Mouse (Mus musculus): ENCODE measurements at regions not wholly inside any gene's neighbourhood (a gene's known extent, or its start where the extent isn't known, plus 50 kb on each side); places are given as distances from the start of the nearest gene placed in this dataset.

DNA sequence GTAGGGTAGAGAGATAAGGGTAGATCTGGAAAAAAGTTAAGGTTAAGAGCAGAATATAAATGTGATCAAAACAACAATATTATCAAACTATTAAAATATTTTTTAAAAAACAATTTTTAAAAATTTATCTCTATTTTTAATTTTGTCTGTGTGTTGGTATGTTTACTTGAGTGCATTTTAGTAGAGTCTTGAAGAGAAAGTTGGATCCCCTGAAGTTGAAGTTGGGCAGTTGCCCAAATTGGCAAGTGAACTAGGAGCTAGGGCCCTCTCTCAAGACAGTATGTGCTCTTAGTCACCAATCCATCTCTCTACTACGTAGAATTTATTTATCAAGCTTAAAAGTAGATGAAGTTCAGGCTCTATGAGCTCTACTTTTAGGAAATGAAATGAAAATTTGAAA, 59.9 kb downstream of the Adamts1 start:
- Histone ChIP-seq H3K27ac (replicated peaks; ENCODE audit: low read depth, low read length) (no peak overlapping the region), H3K4me2 (ENCODE audit: low read depth, low read length) (no peak overlapping the region), H3K4me1 (ENCODE audit: control insufficient read depth, insufficient read depth, low read length) (no peaks in the 10 kb centered on the region), H3K9me3 (replicated peaks; ENCODE audit: control insufficient read depth, low read length) (no peaks in the 10 kb centered on the region), H3K36me3 (replicated peaks; ENCODE audit: control insufficient read depth, insufficient read depth, low read depth, low read length) (no peaks in the 10 kb centered on the region), H3K9ac (replicated peaks; ENCODE audit: low read length) (no peak overlapping the region), H3K4me3 (ENCODE audit: low read depth, low read length) (no peak overlapping the region), H3K27me3 (ENCODE audit: control insufficient read depth, insufficient read depth, low read length) (no peaks in the 10 kb centered on the region)
- ATAC-seq (replicated peaks; ENCODE audit: insufficient number of reproducible peaks, low FRiP score, low TSS enrichment, low read depth) (no peak), DNase-seq (ENCODE audit: low spot score) (no peak)
- 90% methylated on average over 1 of the region's 1 CpGs for WGBS

DNA sequence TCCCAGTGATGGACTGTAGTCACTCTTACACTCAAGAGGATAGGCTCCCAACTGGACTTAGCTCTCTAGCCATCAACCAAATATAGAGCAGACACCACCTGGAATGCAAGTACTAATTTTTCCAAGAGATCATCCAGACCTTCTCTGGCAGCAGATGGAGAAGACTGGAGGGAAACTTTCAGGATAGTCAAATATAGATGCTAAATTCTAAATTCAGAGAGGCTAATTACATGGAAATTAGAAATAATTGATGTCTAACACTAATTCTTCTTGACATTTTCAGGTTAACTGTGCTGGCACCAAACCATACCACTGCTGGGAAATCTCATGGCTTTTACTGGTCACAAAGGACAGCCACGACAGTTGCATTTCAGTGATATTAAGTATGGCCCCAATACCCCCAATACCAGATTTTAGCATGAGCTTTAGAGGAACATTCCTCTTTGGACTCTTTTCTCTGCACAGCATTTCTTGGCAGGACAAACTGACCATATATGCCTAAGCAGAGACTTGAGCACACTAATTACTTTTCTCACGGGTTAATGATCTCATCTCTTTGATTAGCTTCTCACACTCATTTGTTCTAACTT, 64.2 kb downstream of the Adamts1 start:
- H3K4me3 ChIP-seq (ENCODE audit: low read depth, low read length): no peak overlapping the region
- no peak for DNase-seq (ENCODE audit: low spot score)
- H3K4me2 ChIP-seq (ENCODE audit: low read depth, low read length): no peak overlapping the region
- H3K9ac ChIP-seq (replicated peaks; ENCODE audit: low read length): no peak overlapping the region
- no peak for ATAC-seq (replicated peaks; ENCODE audit: insufficient number of reproducible peaks, low FRiP score, low TSS enrichment, low read depth)
- 90% methylated on average over 2 of the region's 2 CpGs for WGBS
- H3K9me3 ChIP-seq (replicated peaks; ENCODE audit: control insufficient read depth, low read length): no peaks in the 10 kb centered on the region
- H3K36me3 ChIP-seq (replicated peaks; ENCODE audit: control insufficient read depth, insufficient read depth, low read depth, low read length): no peaks in the 10 kb centered on the region
- H3K27ac ChIP-seq (replicated peaks; ENCODE audit: low read depth, low read length): no peak overlapping the region
- no peaks in the 10 kb centered on the region for H3K4me1 ChIP-seq (ENCODE audit: control insufficient read depth, insufficient read depth, low read length)
- H3K27me3 ChIP-seq (ENCODE audit: control insufficient read depth, insufficient read depth, low read length): no peaks in the 10 kb centered on the region

DNA sequence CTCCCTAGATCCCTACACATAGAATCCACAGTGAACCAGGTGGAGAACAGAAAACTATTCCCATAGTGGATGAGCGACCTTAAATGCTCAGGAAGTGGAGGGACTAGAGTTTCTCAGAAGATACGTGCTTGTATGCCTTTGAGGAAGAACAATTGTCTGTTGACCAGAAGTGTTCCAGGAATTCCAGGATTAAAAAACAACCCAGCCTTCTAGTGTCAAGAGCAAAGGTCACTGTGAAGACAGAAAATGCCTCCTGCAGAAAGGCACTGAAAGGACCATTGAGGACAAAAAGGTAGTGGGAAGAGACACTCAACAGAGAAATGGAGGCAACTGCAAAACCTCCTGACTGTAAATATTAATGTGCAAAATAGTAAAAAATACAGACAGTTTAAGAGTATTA, 74.9 kb downstream of the Adamts1 start:
- 61% methylated on average over 2 of the region's 2 CpGs for WGBS
- no peaks in the 10 kb centered on the region for H3K36me3 ChIP-seq (replicated peaks; ENCODE audit: control insufficient read depth, insufficient read depth, low read depth, low read length)
- ATAC-seq (replicated peaks; ENCODE audit: insufficient number of reproducible peaks, low FRiP score, low TSS enrichment, low read depth): no peak

DNA sequence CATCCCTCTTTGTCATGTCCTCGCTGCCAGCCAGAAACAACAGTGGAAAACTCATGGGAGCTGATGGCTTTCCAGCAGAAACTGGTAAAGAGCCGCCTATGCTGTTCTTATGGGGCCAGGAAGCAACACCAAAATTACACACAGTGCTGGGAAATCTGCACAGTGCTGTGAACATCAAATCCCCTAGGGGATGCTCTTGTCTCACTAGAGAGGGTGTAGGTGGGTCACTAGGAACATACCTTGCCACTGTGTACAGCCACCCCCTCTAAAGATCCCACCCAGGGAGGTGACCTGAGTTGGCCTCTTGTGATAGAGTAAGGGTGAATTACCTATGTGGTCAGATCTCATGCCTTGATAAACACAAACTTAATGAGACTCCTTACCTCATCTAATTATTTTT, 80.9 kb downstream of the Adamts1 start:
- ATAC-seq (replicated peaks; ENCODE audit: insufficient number of reproducible peaks, low FRiP score, low TSS enrichment, low read depth) (no peak), DNase-seq (ENCODE audit: low spot score) (no peak)
- Histone ChIP-seq H3K4me2 (ENCODE audit: low read depth, low read length) (no peak overlapping the region), H3K27ac (replicated peaks; ENCODE audit: low read depth, low read length) (no peak overlapping the region), H3K9me3 (replicated peaks; ENCODE audit: control insufficient read depth, low read length) (no peaks in the 10 kb centered on the region), H3K4me1 (ENCODE audit: control insufficient read depth, insufficient read depth, low read length) (no peaks in the 10 kb centered on the region), H3K36me3 (replicated peaks; ENCODE audit: control insufficient read depth, insufficient read depth, low read depth, low read length) (no peaks in the 10 kb centered on the region), H3K4me3 (ENCODE audit: low read depth, low read length) (no peak overlapping the region), H3K27me3 (ENCODE audit: control insufficient read depth, insufficient read depth, low read length) (no peaks in the 10 kb centered on the region), H3K9ac (replicated peaks; ENCODE audit: low read length) (no peak overlapping the region)
- 68% methylated on average over 2 of the region's 2 CpGs for WGBS

More for the DNA sequence above, 74.9 kb downstream of the Adamts1 start:
- no peak for DNase-seq (ENCODE audit: low spot score)
- H3K4me3 ChIP-seq (ENCODE audit: low read depth, low read length): no peak overlapping the region
- H3K4me1 ChIP-seq (ENCODE audit: control insufficient read depth, insufficient read depth, low read length): no peaks in the 10 kb centered on the region
- H3K27me3 ChIP-seq (ENCODE audit: control insufficient read depth, insufficient read depth, low read length): no peaks in the 10 kb centered on the region
- H3K9ac ChIP-seq (replicated peaks; ENCODE audit: low read length): no peak overlapping the region
- H3K4me2 ChIP-seq (ENCODE audit: low read depth, low read length): no peak overlapping the region
- H3K9me3 ChIP-seq (replicated peaks; ENCODE audit: control insufficient read depth, low read length): no peaks in the 10 kb centered on the region
- no peak overlapping the region for H3K27ac ChIP-seq (replicated peaks; ENCODE audit: low read depth, low read length)

DNA sequence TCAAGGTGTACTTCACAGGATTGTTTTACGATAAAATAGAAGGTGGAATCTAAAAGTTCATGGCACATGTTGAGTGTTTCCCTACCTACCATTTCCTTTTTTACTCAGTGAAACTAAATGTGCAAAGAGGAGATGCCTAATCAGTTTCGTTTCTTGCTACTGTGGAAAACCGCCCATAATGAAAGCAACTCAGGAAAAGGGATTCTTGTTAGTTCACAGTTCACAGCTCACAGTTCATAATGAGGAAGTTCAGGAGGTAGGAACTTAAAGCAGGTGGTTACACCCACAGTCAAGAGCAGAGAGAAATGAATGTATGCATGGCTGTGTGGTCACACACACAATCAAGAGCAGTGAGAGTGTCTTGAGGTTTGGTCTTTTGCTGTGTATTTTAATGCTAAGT, 90.6 kb downstream of the Adamts1 start:
- no peaks in the 10 kb centered on the region for H3K27me3 ChIP-seq (ENCODE audit: control insufficient read depth, insufficient read depth, low read length)
- no peak overlapping the region for H3K4me3 ChIP-seq (ENCODE audit: low read depth, low read length)
- no peaks in the 10 kb centered on the region for H3K36me3 ChIP-seq (replicated peaks; ENCODE audit: control insufficient read depth, insufficient read depth, low read depth, low read length)
- no peak for ATAC-seq (replicated peaks; ENCODE audit: insufficient number of reproducible peaks, low FRiP score, low TSS enrichment, low read depth)
- DNase-seq (ENCODE audit: low spot score): no peak
- WGBS: 85% methylated on average over 3 of the region's 3 CpGs
- H3K9ac ChIP-seq (replicated peaks; ENCODE audit: low read length): no peak overlapping the region
- H3K27ac ChIP-seq (replicated peaks; ENCODE audit: low read depth, low read length): no peak overlapping the region
- H3K4me2 ChIP-seq (ENCODE audit: low read depth, low read length): no peak overlapping the region
- no peaks in the 10 kb centered on the region for H3K4me1 ChIP-seq (ENCODE audit: control insufficient read depth, insufficient read depth, low read length)
- H3K9me3 ChIP-seq (replicated peaks; ENCODE audit: control insufficient read depth, low read length): no peaks in the 10 kb centered on the region

DNA sequence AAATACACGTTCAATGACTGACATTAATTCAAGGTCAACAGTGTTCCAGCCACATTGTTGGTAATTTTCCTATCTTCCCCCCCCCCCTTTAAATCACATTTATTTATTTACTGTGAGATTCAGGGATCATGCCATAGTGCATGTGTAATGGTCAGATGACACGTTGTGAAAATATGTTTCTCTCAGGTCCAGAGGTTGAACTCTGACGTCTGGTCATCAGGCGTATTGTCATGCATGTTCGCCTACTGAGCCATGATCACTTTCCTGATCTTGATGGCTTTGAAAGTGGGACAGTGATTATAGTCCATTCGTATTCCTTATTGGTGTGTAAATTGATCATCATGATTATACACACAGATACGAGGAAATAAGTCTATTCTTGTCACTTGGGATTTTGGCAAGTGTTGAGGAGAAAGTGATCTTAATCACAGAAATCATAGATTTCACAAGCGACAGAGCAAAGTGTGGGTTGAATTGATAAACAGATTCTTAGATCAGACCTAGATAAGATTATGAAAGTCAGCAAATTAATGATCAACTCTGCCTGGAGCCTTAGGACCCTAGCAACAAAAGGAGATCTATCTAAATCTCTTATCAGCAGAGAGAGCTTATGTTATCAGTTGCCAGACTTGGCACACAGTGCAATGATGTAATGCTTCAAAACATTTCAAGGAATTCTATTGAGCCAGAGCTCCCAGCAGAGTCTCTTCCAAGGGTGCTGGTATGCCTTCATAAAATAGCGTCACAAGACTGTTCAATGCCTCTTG, 98.5 kb downstream of the Adamts1 start:
- DNase-seq (ENCODE audit: low spot score) (no peak), ATAC-seq (replicated peaks; ENCODE audit: insufficient number of reproducible peaks, low FRiP score, low TSS enrichment, low read depth) (no peak)
- no peaks in the 10 kb centered on the region for H3K9me3 ChIP-seq (replicated peaks; ENCODE audit: control insufficient read depth, low read length)
- no peaks in the 10 kb centered on the region for H3K36me3 ChIP-seq (replicated peaks; ENCODE audit: control insufficient read depth, insufficient read depth, low read depth, low read length)
- no peak overlapping the region for H3K4me2 ChIP-seq (ENCODE audit: low read depth, low read length)
- 85% methylated on average over 9 of the region's 9 CpGs for WGBS
- H3K9ac ChIP-seq (replicated peaks; ENCODE audit: low read length): no peak overlapping the region
- no peaks in the 10 kb centered on the region for H3K4me1 ChIP-seq (ENCODE audit: control insufficient read depth, insufficient read depth, low read length)
- no peak overlapping the region for H3K4me3 ChIP-seq (ENCODE audit: low read depth, low read length)
- H3K27me3 ChIP-seq (ENCODE audit: control insufficient read depth, insufficient read depth, low read length): no peaks in the 10 kb centered on the region
- no peak overlapping the region for H3K27ac ChIP-seq (replicated peaks; ENCODE audit: low read depth, low read length)

DNA sequence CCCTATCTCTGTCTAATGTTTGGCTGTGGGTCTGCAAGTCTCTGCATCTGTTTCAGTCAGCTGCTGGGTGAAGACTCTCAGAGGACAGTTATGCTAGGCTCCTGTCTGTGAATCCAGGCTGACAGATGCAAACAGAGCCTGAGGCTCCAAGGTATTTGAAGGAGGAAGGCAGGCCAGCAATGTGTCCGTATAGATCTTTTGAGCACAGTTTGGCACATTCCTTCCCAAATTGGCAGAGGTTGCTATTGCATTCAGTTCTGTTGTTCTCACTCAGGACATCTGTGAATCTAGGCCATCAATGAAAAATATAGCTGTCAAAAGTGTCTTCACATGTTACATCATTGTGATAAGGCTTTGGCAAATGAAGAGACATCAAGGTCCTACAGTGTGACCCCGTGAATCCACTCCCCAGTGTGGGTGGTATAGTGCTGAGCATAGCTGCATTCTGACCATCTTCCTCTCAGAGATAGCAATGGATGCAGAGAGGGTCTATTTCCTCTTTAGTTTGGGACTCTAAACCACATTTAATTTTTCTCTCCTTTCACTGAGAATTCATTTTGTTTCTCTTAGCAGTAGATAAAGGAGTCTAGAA, 99.9 kb downstream of the Adamts1 start:
- Histone ChIP-seq H3K27ac (replicated peaks; ENCODE audit: low read depth, low read length) (no peak overlapping the region), H3K4me3 (ENCODE audit: low read depth, low read length) (no peak overlapping the region), H3K9ac (replicated peaks; ENCODE audit: low read length) (no peak overlapping the region), H3K4me1 (ENCODE audit: control insufficient read depth, insufficient read depth, low read length) (no peaks in the 10 kb centered on the region), H3K4me2 (ENCODE audit: low read depth, low read length) (no peak overlapping the region), H3K9me3 (replicated peaks; ENCODE audit: control insufficient read depth, low read length) (no peaks in the 10 kb centered on the region), H3K27me3 (ENCODE audit: control insufficient read depth, insufficient read depth, low read length) (no peaks in the 10 kb centered on the region), H3K36me3 (replicated peaks; ENCODE audit: control insufficient read depth, insufficient read depth, low read depth, low read length) (no peaks in the 10 kb centered on the region)
- 82% methylated on average over 2 of the region's 2 CpGs for WGBS
- no peak for DNase-seq (ENCODE audit: low spot score)
- no peak for ATAC-seq (replicated peaks; ENCODE audit: insufficient number of reproducible peaks, low FRiP score, low TSS enrichment, low read depth)

DNA sequence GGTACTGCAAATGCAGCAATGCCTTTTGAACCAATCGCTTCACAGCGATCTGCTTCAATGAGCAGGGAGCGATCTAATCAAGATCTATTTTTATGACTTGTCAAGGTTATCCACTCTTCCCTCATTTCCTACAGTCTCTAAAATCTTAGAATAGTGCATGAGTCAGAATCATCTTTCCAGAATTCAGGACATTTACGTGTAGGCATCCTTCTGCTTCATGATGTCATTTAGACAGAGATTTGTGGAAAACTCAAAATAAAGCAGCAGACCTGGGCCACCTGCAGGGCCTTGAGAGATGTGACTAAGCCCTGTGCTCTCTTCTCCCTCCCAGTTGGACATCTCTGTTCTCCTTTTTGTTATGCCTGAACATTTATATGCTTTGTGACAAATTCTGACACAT, 103.6 kb downstream of the Adamts1 start:
- Histone ChIP-seq H3K9me3 (replicated peaks; ENCODE audit: control insufficient read depth, low read length) (no peaks in the 10 kb centered on the region), H3K4me3 (ENCODE audit: low read depth, low read length) (no peak overlapping the region), H3K9ac (replicated peaks; ENCODE audit: low read length) (no peak overlapping the region), H3K4me2 (ENCODE audit: low read depth, low read length) (no peak overlapping the region), H3K27ac (replicated peaks; ENCODE audit: low read depth, low read length) (no peak overlapping the region), H3K4me1 (ENCODE audit: control insufficient read depth, insufficient read depth, low read length) (no peaks in the 10 kb centered on the region), H3K27me3 (ENCODE audit: control insufficient read depth, insufficient read depth, low read length) (no peaks in the 10 kb centered on the region), H3K36me3 (replicated peaks; ENCODE audit: control insufficient read depth, insufficient read depth, low read depth, low read length) (no peaks in the 10 kb centered on the region)
- 87% methylated on average over 4 of the region's 4 CpGs for WGBS
- ATAC-seq (replicated peaks; ENCODE audit: insufficient number of reproducible peaks, low FRiP score, low TSS enrichment, low read depth) (no peak), DNase-seq (ENCODE audit: low spot score) (no peak)
